Mouse (Mus musculus) liver, embryonic 11.5 days (tissue): Measurements from ENCODE around the gene Ripor2. TPM values are rescaled to one million over a fixed set of nuclear protein-coding genes. Genes with fewer than 3 reads are reported as not detected.
"Not testable (repeated sequence)": the region's sequence is repeated elsewhere in the genome, so short reads cannot be mapped to it uniquely, and the experiment has no call there.

Source experiments
- ATAC-seq: fragments of 200-750 bp; cut with Nextera tagmentation; replicated peaks from 2 replicates; pipeline ENCODE4 v1.8.0; 2017; ENCODE audit warnings: moderate number of reproducible peaks, mild to moderate bottlenecking, moderate TSS enrichment, moderate library complexity; ENCODE audit not compliant: low FRiP score
- DNase-seq: peaks from one replicate; pipeline ENCODE4 v3.0.0-alpha.2; 2017; ENCODE audit warnings: low spot score
- H3K27ac ChIP-seq: fragments of 300-500 bp; sonication (generic); 2 replicates; pipeline ENCODE4 v1.5.1; 2014; ENCODE audit warnings: mild to moderate bottlenecking, low read depth, low read length, control low read depth
- H3K27me3 ChIP-seq: fragments of 300-500 bp; sonication (generic); replicated peaks from 2 replicates; pipeline ENCODE4 v1.6.1; 2014; ENCODE audit warnings: low read length, mixed read lengths; ENCODE audit not compliant: control insufficient read depth, insufficient read depth
- H3K36me3 ChIP-seq: fragments of 300-500 bp; sonication (generic); 2 replicates; pipeline ENCODE4 v1.6.1; 2014; ENCODE audit warnings: mild to moderate bottlenecking, low read length, moderate library complexity, mixed read lengths; ENCODE audit not compliant: control insufficient read depth, insufficient read depth
- H3K4me1 ChIP-seq: fragments of 300-500 bp; sonication (generic); replicated peaks from 2 replicates; pipeline ENCODE4 v1.6.1; 2014; ENCODE audit warnings: low read length, mixed read lengths; ENCODE audit not compliant: control insufficient read depth, insufficient read depth
- H3K4me2 ChIP-seq: fragments of 300-500 bp; sonication (generic); 2 replicates; pipeline ENCODE4 v1.6.1; 2014; ENCODE audit warnings: mild to moderate bottlenecking, control low read depth, moderate library complexity
- H3K4me3 ChIP-seq: fragments of 300-500 bp; sonication (generic); 2 replicates; pipeline ENCODE4 v1.5.1; 2014; ENCODE audit warnings: low read depth, low read length, control low read depth
- H3K9ac ChIP-seq: fragments of 300-500 bp; sonication (generic); 2 replicates; pipeline ENCODE4 v1.6.1; 2014; ENCODE audit warnings: low read depth, low read length, control low read depth
- H3K9me3 ChIP-seq: fragments of 300-500 bp; sonication (generic); 2 replicates; pipeline ENCODE4 v1.6.1; 2016; ENCODE audit warnings: low read length, inconsistent platforms, mixed read lengths; ENCODE audit not compliant: control insufficient read depth
- WGBS: fragments of 180-500 bp; shearing (Covaris S2); extraction: QIAGEN DNeasy Blood & Tissue Kit; methylation state at CpG from one replicate; pipeline ENCODE4 v1.1.7; 2014; 5-methylcytosine and 5-hydroxymethylcytosine counted together
- polyA plus RNA-seq: library from polyadenylated mRNA; unstranded; fragments of >200 nt; fragmentation: Nextera tagmentation; extraction: Ambion mirVana; gene quantifications from 2 replicates; pipeline ENCODE4 v1.2.1, GENCODE M21; 2014

Gene Ripor2
- polyA plus RNA-seq, 1 experiment from 2014 or later = 11.4 TPM

GRCm38 (mm10) chr13:24761083-24761402, 179.1 kb downstream of the Ripor2 start:
- peak overlapping the region; percentile 95 for H3K4me3 ChIP-seq
- ATAC-seq = no peak

GRCm38 (mm10) chr13:24761403-24762227, 179.6 kb downstream of the Ripor2 start, which contains the start of gene Gmnn:
TSS of gene Gmnn (minus strand) at chr13:24761923.
- DNase-seq (peak; percentile 90), ATAC-seq (peak; percentile 97)
- Histone ChIP-seq H3K4me1 (peaks cover 24% of the 10 kb centered on the region), H3K9ac (peak within 1 kb of the TSS; percentile 100), H3K9me3 (no peaks in the 10 kb centered on the region), H3K4me2 (peak within 1 kb of the TSS; percentile 79), H3K4me3 (peak within 1 kb of the TSS; percentile 95), H3K36me3 (peaks cover 20% of the 10 kb centered on the region), H3K27me3 (no peaks in the 10 kb centered on the region), H3K27ac (peak within 1 kb of the TSS; percentile 98)
- WGBS = under 1% methylated on average over 79 of the region's 79 CpGs

More at GRCm38 (mm10) chr13:24761083-24761402, 179.1 kb downstream of the Ripor2 start:
- H3K9me3 ChIP-seq = no peaks in the 10 kb centered on the region
- H3K4me2 ChIP-seq = peak overlapping the region; percentile 79
- WGBS = 4% methylated on average over 10 of the region's 10 CpGs
- peak overlapping the region; percentile 98 for H3K27ac ChIP-seq
- peaks cover 24% of the 10 kb centered on the region for H3K4me1 ChIP-seq
- no peak for DNase-seq
- no peaks in the 10 kb centered on the region for H3K27me3 ChIP-seq
- peaks cover 26% of the 10 kb centered on the region for H3K36me3 ChIP-seq
- H3K9ac ChIP-seq = peak overlapping the region; percentile 100

DNA sequence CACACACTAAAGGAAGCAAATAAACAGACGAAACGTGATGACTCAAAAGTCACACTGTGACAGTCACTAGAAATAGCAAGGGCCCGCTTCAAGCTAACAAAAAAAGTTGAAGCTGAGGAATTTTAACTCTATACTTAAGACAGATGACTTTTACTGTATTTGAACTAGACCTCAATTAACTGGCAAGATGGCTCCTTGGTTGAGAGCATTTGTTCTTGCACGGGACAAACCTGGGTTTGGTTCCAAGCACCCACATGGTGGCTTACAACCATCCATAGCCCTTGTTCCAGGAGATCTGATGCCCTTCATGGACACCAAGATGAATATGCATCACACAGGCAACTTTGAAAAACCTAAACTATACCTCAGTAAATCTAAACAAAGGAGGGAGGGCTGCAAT, 180.3 kb downstream of the Ripor2 start:
- Histone ChIP-seq H3K9me3 (no peaks in the 10 kb centered on the region), H3K9ac (peak overlapping the region; percentile 100)
- no peak for ATAC-seq

GRCm38 (mm10) chr13:24767809-24768208, 185.8 kb downstream of the Ripor2 start:
- not testable (repeated sequence) for H3K27ac ChIP-seq, H3K4me3 ChIP-seq, H3K9me3 ChIP-seq, H3K4me1 ChIP-seq, H3K27me3 ChIP-seq, H3K36me3 ChIP-seq, ATAC-seq, DNase-seq, H3K9ac ChIP-seq, H3K4me2 ChIP-seq
- WGBS = 74% methylated on average over 4 of the region's 4 CpGs

More for the DNA sequence above, 180.3 kb downstream of the Ripor2 start:
- no peak overlapping the region for H3K27ac ChIP-seq
- no peaks in the 10 kb centered on the region for H3K27me3 ChIP-seq
- peaks cover 24% of the 10 kb centered on the region for H3K4me1 ChIP-seq
- H3K36me3 ChIP-seq = peaks cover 16% of the 10 kb centered on the region
- DNase-seq = no peak
- peak overlapping the region; percentile 95 for H3K4me3 ChIP-seq
- peak overlapping the region; percentile 79 for H3K4me2 ChIP-seq
- WGBS = 28% methylated on average over 4 of the region's 4 CpGs

GRCm38 (mm10) chr13:24771482-24771881, 189.5 kb downstream of the Ripor2 start:
- not testable (repeated sequence) for H3K4me2 ChIP-seq, H3K4me3 ChIP-seq, H3K9me3 ChIP-seq, DNase-seq, H3K27me3 ChIP-seq, H3K27ac ChIP-seq, H3K4me1 ChIP-seq, ATAC-seq, H3K36me3 ChIP-seq, H3K9ac ChIP-seq
- WGBS = 95% methylated on average over 10 of the region's 10 CpGs

GRCm38 (mm10) chr13:24776146-24776844, 194.3 kb downstream of the Ripor2 start:
- ATAC-seq = peak; percentile 61
- 44% methylated on average over 7 of the region's 7 CpGs for WGBS

GRCm38 (mm10) chr13:24778026-24778425, 196.0 kb downstream of the Ripor2 start:
- no peaks in the 10 kb centered on the region for H3K4me1 ChIP-seq
- no peak overlapping the region for H3K9ac ChIP-seq
- H3K27me3 ChIP-seq = no peaks in the 10 kb centered on the region
- 73% methylated on average over 2 of the region's 2 CpGs for WGBS
- H3K9me3 ChIP-seq = no peaks in the 10 kb centered on the region
- H3K27ac ChIP-seq = no peak overlapping the region
- no peak overlapping the region for H3K4me3 ChIP-seq
- no peak overlapping the region for H3K4me2 ChIP-seq
- no peaks in the 10 kb centered on the region for H3K36me3 ChIP-seq
- no peak for DNase-seq
- ATAC-seq = no peak

More at GRCm38 (mm10) chr13:24776146-24776844, 194.3 kb downstream of the Ripor2 start:
- Histone ChIP-seq H3K27ac (no peak overlapping the region), H3K27me3 (no peaks in the 10 kb centered on the region), H3K4me2 (no peak overlapping the region), H3K9me3 (no peaks in the 10 kb centered on the region), H3K9ac (no peak overlapping the region), H3K36me3 (no peaks in the 10 kb centered on the region), H3K4me1 (no peaks in the 10 kb centered on the region), H3K4me3 (no peak overlapping the region)
- DNase-seq = no peak

DNA sequence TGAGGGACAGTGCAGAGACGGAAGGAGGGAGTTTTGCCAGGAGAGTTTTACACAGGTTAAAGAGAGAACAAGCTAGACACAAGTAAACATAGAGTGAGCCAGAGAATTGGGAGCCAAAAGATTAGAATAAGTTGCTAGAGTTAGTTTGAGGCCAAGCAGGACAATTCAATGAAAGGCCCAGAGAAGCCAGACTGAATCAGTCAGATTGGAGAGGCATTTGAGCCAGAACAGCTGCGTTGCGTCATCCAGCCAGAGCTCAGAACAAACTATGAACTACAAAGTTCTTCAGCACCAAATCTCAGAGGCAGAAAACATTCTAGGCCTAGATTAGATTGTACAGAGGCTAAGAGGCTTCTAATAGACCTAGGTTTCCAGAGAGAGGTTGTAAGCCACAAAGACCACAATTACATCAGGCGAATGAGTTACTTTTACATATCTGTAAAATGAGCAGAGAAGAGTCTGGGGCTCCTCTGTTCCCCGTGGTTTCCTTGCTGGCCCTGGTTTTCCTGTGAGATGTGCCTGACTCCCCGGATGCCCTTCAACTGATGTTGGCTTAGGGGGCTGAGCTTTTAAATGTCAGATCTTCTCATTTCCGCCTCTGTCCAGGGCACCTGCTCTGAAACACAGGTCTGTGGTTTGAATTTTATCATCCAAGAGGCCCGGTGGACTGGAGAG, 196.9 kb downstream of the Ripor2 start:
- Histone ChIP-seq H3K27ac (no peak overlapping the region), H3K9me3 (no peaks in the 10 kb centered on the region), H3K9ac (no peak overlapping the region), H3K4me1 (no peaks in the 10 kb centered on the region), H3K4me2 (no peak overlapping the region), H3K4me3 (no peak overlapping the region), H3K27me3 (no peaks in the 10 kb centered on the region), H3K36me3 (no peaks in the 10 kb centered on the region)
- no peak for DNase-seq
- no peak for ATAC-seq
- WGBS = 66% methylated on average over 8 of the region's 8 CpGs
